Mouse (Mus musculus) liver, embryonic 14.5 days (tissue): ENCODE measurements around the gene Ntn1. TPM values are rescaled to one million over a fixed set of nuclear protein-coding genes. Genes with fewer than 3 reads are reported as not detected.

Experiments used
- ATAC-seq: fragments of 200-750 bp; cut with Nextera tagmentation; 2 replicates; pipeline ENCODE4 v1.8.0; 2017; ENCODE audit warnings: moderate number of reproducible peaks, mild to moderate bottlenecking, moderate library complexity; ENCODE audit not compliant: insufficient read depth
- DNase-seq, 3 experiments: peaks; one replicate each; pipeline ENCODE4 v3.0.0-alpha.2; 2012 to 2013; ENCODE audit warnings: low read depth in 3 of 3, low spot score in 3 of 3
- H3K27ac ChIP-seq: fragments of 300-500 bp; sonication (generic); 2 replicates; pipeline ENCODE4 v1.5.1; 2014; ENCODE audit warnings: moderate library complexity, mild to moderate bottlenecking, control low read depth, inconsistent platforms
- H3K27me3 ChIP-seq: fragments of 300-500 bp; sonication (generic); 2 replicates; pipeline ENCODE4 v1.6.1; 2014; ENCODE audit warnings: mild to moderate bottlenecking, low read length, moderate library complexity; ENCODE audit not compliant: control insufficient read depth, insufficient read depth
- H3K36me3 ChIP-seq: fragments of 300-500 bp; sonication (generic); replicated peaks from 2 replicates; pipeline ENCODE4 v1.6.1; 2014; ENCODE audit warnings: low read depth; ENCODE audit not compliant: control insufficient read depth, insufficient read depth
- H3K4me1 ChIP-seq, 2 experiments: fragments of 200-500 bp in 1 of 2; fragments of 300-500 bp in 1 of 2; sonication (generic) in 1 of 2; replicated peaks; 2 replicates each; pipeline ENCODE4 v1.6.1; 2012 to 2014; ENCODE audit warnings: antibody characterized with exemption in 1 of 2, inconsistent platforms in 1 of 2, low read length in 1 of 2; ENCODE audit not compliant: control insufficient read depth in 2 of 2, insufficient read depth in 2 of 2
- H3K4me2 ChIP-seq: fragments of 300-500 bp; sonication (generic); 2 replicates; pipeline ENCODE4 v1.6.1; 2014; ENCODE audit warnings: low read depth, mild to moderate bottlenecking, control low read depth, moderate library complexity
- H3K4me3 ChIP-seq, 2 experiments: fragments of 200-500 bp in 1 of 2; fragments of 300-500 bp in 1 of 2; sonication (generic) in 1 of 2; 2 replicates each; pipeline ENCODE4 v1.5.1; 2012 to 2014; ENCODE audit warnings: low read depth in 2 of 2, low read length in 2 of 2, mild to moderate bottlenecking in 2 of 2, control low read depth in 1 of 2, inconsistent platforms in 1 of 2, moderate library complexity in 1 of 2; ENCODE audit not compliant: insufficient read depth in 1 of 2
- H3K9ac ChIP-seq: fragments of 300-500 bp; sonication (generic); replicated peaks from 2 replicates; pipeline ENCODE4 v1.6.1; 2014; ENCODE audit warnings: mild to moderate bottlenecking, control low read depth, moderate library complexity
- H3K9me3 ChIP-seq: fragments of 300-500 bp; sonication (generic); 2 replicates; pipeline ENCODE4 v1.6.1; 2016; ENCODE audit warnings: low read length, mixed read lengths; ENCODE audit not compliant: control insufficient read depth
- CTCF ChIP-seq: IDR thresholded peaks from 2 replicates; pipeline ENCODE4 v1.5.1; 2016; ENCODE audit warnings: antibody characterized with exemption, low read depth, control low read depth
- EP300 ChIP-seq: IDR thresholded peaks from 2 replicates; pipeline ENCODE4 v1.6.1; 2016; ENCODE audit warnings: antibody characterized with exemption, low read depth
- whole genome bisulfite sequencing: fragments of 180-500 bp; shearing (Covaris S2); extraction: QIAGEN DNeasy Blood & Tissue Kit; methylation state at CpG from one replicate; pipeline ENCODE4 v1.1.7; 2014; ENCODE audit not compliant: insufficient replicate concordance; 5-methylcytosine and 5-hydroxymethylcytosine counted together
- polyA plus RNA-seq, 2 experiments: library from polyadenylated mRNA; depleted of rRNA in 1 of 2; stranded (reverse) in 1 of 2; unstranded in 1 of 2; fragments of >200 nt; fragmentation: Nextera tagmentation in 1 of 2; extraction: Ambion mirVana in 1 of 2; gene quantifications; 2 replicates each; pipeline versions ENCODE4 v1.2.1 to v1.2.3; 2012 to 2014

Gene Ntn1
- polyA plus RNA-seq, 2 experiments = 0.06 to 0.15 TPM

GRCm38 (mm10) chr11:68313065-68313464 is 87.6 kb downstream of the Ntn1 start:
- no peaks in the 10 kb centered on the region for H3K9me3 ChIP-seq
- no peak for DNase-seq
- 32% methylated on average over 7 of the region's 7 CpGs for WGBS
- ATAC-seq = no peak
- H3K9ac ChIP-seq = no peak overlapping the region
- no peak overlapping the region for H3K4me3 ChIP-seq
- H3K36me3 ChIP-seq = no peaks in the 10 kb centered on the region
- H3K4me1 ChIP-seq = no peaks in the 10 kb centered on the region
- no peak overlapping the region for H3K27ac ChIP-seq
- H3K4me2 ChIP-seq = no peak overlapping the region
- TF ChIP-seq CTCF (no peak), EP300 (no peak)
- no peaks in the 10 kb centered on the region for H3K27me3 ChIP-seq

GRCm38 (mm10) chr11:68308911-68309580 is 91.6 kb downstream of the Ntn1 start:
- no peak overlapping the region for H3K9ac ChIP-seq
- no peak for ATAC-seq
- H3K4me2 ChIP-seq = no peak overlapping the region
- no peak overlapping the region for H3K4me3 ChIP-seq
- no peak for DNase-seq
- H3K36me3 ChIP-seq = no peaks in the 10 kb centered on the region
- H3K27me3 ChIP-seq = no peaks in the 10 kb centered on the region
- H3K9me3 ChIP-seq = no peaks in the 10 kb centered on the region
- TF ChIP-seq CTCF (no peak), EP300 (no peak)
- WGBS = 49% methylated on average over 10 of the region's 10 CpGs
- no peaks in the 10 kb centered on the region for H3K4me1 ChIP-seq
- H3K27ac ChIP-seq = no peak overlapping the region

- ATAC-seq = no peak
- Histone ChIP-seq H3K4me3 (no peak overlapping the region), H3K27me3 (no peaks in the 10 kb centered on the region), H3K27ac (no peak overlapping the region), H3K4me2 (no peak overlapping the region), H3K9me3 (no peaks in the 10 kb centered on the region), H3K4me1 (no peaks in the 10 kb centered on the region), H3K9ac (no peak overlapping the region), H3K36me3 (no peaks in the 10 kb centered on the region)
- no peak for DNase-seq
- 60% methylated on average over 8 of the region's 8 CpGs for WGBS
- no peak for TF ChIP-seq CTCF
- no peak for TF ChIP-seq EP300
These were observed 94.6 kb downstream of the Ntn1 start for GRCm38 (mm10) chr11:68305997-68306396.

DNA sequence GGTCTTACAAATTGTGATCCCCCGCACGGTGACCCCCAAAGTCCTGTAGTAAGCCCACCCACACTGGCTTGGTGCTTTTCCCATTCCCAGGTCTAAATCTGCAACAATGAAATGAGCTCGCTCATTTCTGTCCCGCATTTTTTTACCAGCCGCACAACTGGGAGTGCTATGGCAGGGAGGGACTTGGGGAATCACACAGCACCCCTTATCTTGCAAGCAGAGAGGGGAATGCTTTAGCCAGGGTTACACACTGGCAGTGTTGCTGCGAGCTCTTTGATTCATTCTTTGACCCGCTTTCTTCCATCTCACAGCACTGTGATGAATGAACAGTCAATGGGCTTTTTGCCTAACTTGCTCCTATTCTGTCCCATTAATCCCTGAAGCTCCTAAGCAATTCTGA is 98.3 kb downstream of the Ntn1 start:
- DNase-seq = no peak
- no peak overlapping the region for H3K9ac ChIP-seq
- 73% methylated on average over 7 of the region's 7 CpGs for WGBS

GRCm38 (mm10) chr11:68301660-68302059 is 99.0 kb downstream of the Ntn1 start:
- H3K27ac ChIP-seq = no peak overlapping the region
- ATAC-seq = no peak
- H3K4me3 ChIP-seq = no peak overlapping the region
- no peaks in the 10 kb centered on the region for H3K36me3 ChIP-seq
- no peaks in the 10 kb centered on the region for H3K4me1 ChIP-seq
- no peak for DNase-seq
- 59% methylated on average over 4 of the region's 4 CpGs for WGBS
- no peak overlapping the region for H3K9ac ChIP-seq
- no peaks in the 10 kb centered on the region for H3K27me3 ChIP-seq
- H3K9me3 ChIP-seq = no peaks in the 10 kb centered on the region
- no peak overlapping the region for H3K4me2 ChIP-seq
- TF ChIP-seq EP300 (no peak), CTCF (no peak)

More for the DNA sequence above, 98.3 kb downstream of the Ntn1 start:
- no peak overlapping the region for H3K27ac ChIP-seq
- no peak overlapping the region for H3K4me3 ChIP-seq
- no peak for TF ChIP-seq CTCF
- no peak for ATAC-seq
- no peaks in the 10 kb centered on the region for H3K9me3 ChIP-seq
- H3K36me3 ChIP-seq = no peaks in the 10 kb centered on the region
- H3K4me2 ChIP-seq = no peak overlapping the region
- no peaks in the 10 kb centered on the region for H3K27me3 ChIP-seq
- no peaks in the 10 kb centered on the region for H3K4me1 ChIP-seq
